Mouse (Mus musculus): ENCODE results near the gene Zmiz1. TPM values are rescaled to one million over a fixed set of nuclear protein-coding genes. Genes with fewer than 3 reads are reported as not detected.

Gene Zmiz1
- polyA plus RNA-seq, 1 experiment = 54.1 TPM

- peaks cover 81% of the 10 kb centered on the region for H3K36me3 ChIP-seq (replicated peaks; ENCODE audit: low read length)
- peak overlapping the region; percentile 79 for H3K4me3 ChIP-seq (replicated peaks)
- H3K4me1 ChIP-seq = peaks cover 90% of the 10 kb centered on the region
- peaks cover 5% of the 10 kb centered on the region for H3K27me3 ChIP-seq (replicated peaks)
- H3K9me3 ChIP-seq = no peaks in the 10 kb centered on the region
- TF ChIP-seq GATA1 (IDR thresholded peaks at IDR 0.05; ENCODE audit: borderline replicate concordance, low read length) = no peak
- no peak for TF ChIP-seq FLI1 (IDR thresholded peaks at IDR 0.05; ENCODE audit: low read length)
Measured at GRCm38 (mm10) chr14:25534918-25535582, 76.1 kb downstream of the Zmiz1 start.

- peaks cover 5% of the 10 kb centered on the region for H3K27me3 ChIP-seq (replicated peaks)
- peak overlapping the region; percentile 44 for H3K4me3 ChIP-seq (replicated peaks)
- peaks cover 86% of the 10 kb centered on the region for H3K36me3 ChIP-seq (replicated peaks; ENCODE audit: low read length)
- TF ChIP-seq FLI1 (IDR thresholded peaks at IDR 0.05; ENCODE audit: low read length) = no peak
- no peak for TF ChIP-seq GATA1 (IDR thresholded peaks at IDR 0.05; ENCODE audit: borderline replicate concordance, low read length)
- H3K4me1 ChIP-seq = peaks cover 90% of the 10 kb centered on the region
- H3K9me3 ChIP-seq = no peaks in the 10 kb centered on the region
Measured at GRCm38 (mm10) chr14:25535583-25535943, 76.6 kb downstream of the Zmiz1 start.

GRCm38 (mm10) chr14:25536476-25536875 is 77.5 kb downstream of the Zmiz1 start:
- peaks cover 5% of the 10 kb centered on the region for H3K27me3 ChIP-seq (replicated peaks)
- H3K36me3 ChIP-seq (replicated peaks; ENCODE audit: low read length) = peaks cover 88% of the 10 kb centered on the region
- TF ChIP-seq FLI1 (IDR thresholded peaks at IDR 0.05; ENCODE audit: low read length) = no peak
- TF ChIP-seq GATA1 (IDR thresholded peaks at IDR 0.05; ENCODE audit: borderline replicate concordance, low read length) = no peak
- peak overlapping the region; percentile 53 for H3K4me3 ChIP-seq (replicated peaks)
- peaks cover 90% of the 10 kb centered on the region for H3K4me1 ChIP-seq
- no peaks in the 10 kb centered on the region for H3K9me3 ChIP-seq

GRCm38 (mm10) chr14:25537351-25537750 is 78.4 kb downstream of the Zmiz1 start:
- peaks cover 88% of the 10 kb centered on the region for H3K36me3 ChIP-seq (replicated peaks; ENCODE audit: low read length)
- H3K27me3 ChIP-seq (replicated peaks) = peaks cover 3% of the 10 kb centered on the region
- H3K9me3 ChIP-seq = no peaks in the 10 kb centered on the region
- TF ChIP-seq FLI1 (IDR thresholded peaks at IDR 0.05; ENCODE audit: low read length) = no peak
- no peak for TF ChIP-seq GATA1 (IDR thresholded peaks at IDR 0.05; ENCODE audit: borderline replicate concordance, low read length)
- H3K4me3 ChIP-seq (replicated peaks) = no peak overlapping the region
- peaks cover 90% of the 10 kb centered on the region for H3K4me1 ChIP-seq

GRCm38 (mm10) chr14:25538522-25538921 is 79.5 kb downstream of the Zmiz1 start:
- H3K4me3 ChIP-seq (replicated peaks) = no peak overlapping the region
- H3K27me3 ChIP-seq (replicated peaks) = peaks cover 3% of the 10 kb centered on the region
- no peaks in the 10 kb centered on the region for H3K9me3 ChIP-seq
- peaks cover 90% of the 10 kb centered on the region for H3K4me1 ChIP-seq
- no peak for TF ChIP-seq GATA1 (IDR thresholded peaks at IDR 0.05; ENCODE audit: borderline replicate concordance, low read length)
- TF ChIP-seq FLI1 (IDR thresholded peaks at IDR 0.05; ENCODE audit: low read length) = no peak
- H3K36me3 ChIP-seq (replicated peaks; ENCODE audit: low read length) = peaks cover 89% of the 10 kb centered on the region

- H3K27me3 ChIP-seq (replicated peaks) = peaks cover 3% of the 10 kb centered on the region
- TF ChIP-seq FLI1 (IDR thresholded peaks at IDR 0.05; ENCODE audit: low read length) = no peak
- no peak for TF ChIP-seq GATA1 (IDR thresholded peaks at IDR 0.05; ENCODE audit: borderline replicate concordance, low read length)
- peaks cover 95% of the 10 kb centered on the region for H3K36me3 ChIP-seq (replicated peaks; ENCODE audit: low read length)
- H3K9me3 ChIP-seq = no peaks in the 10 kb centered on the region
- peak overlapping the region; percentile 34 for H3K4me3 ChIP-seq (replicated peaks)
- H3K4me1 ChIP-seq = peaks cover 88% of the 10 kb centered on the region
Measured at GRCm38 (mm10) chr14:25539493-25540116, 80.6 kb downstream of the Zmiz1 start.

- Histone ChIP-seq H3K27me3 (replicated peaks) (peaks cover 3% of the 10 kb centered on the region), H3K9me3 (no peaks in the 10 kb centered on the region), H3K4me1 (peaks cover 83% of the 10 kb centered on the region), H3K36me3 (replicated peaks; ENCODE audit: low read length) (peaks cover 95% of the 10 kb centered on the region), H3K4me3 (replicated peaks) (no peak overlapping the region)
- TF ChIP-seq GATA1 (IDR thresholded peaks at IDR 0.05; ENCODE audit: borderline replicate concordance, low read length) = no peak
- no peak for TF ChIP-seq FLI1 (IDR thresholded peaks at IDR 0.05; ENCODE audit: low read length)
Measured at GRCm38 (mm10) chr14:25540172-25540571, 81.2 kb downstream of the Zmiz1 start.

- Histone ChIP-seq H3K27me3 (replicated peaks) (no peaks in the 10 kb centered on the region), H3K9me3 (no peaks in the 10 kb centered on the region), H3K4me1 (peaks cover 83% of the 10 kb centered on the region), H3K4me3 (replicated peaks) (no peak overlapping the region), H3K36me3 (replicated peaks; ENCODE audit: low read length) (peaks cover 96% of the 10 kb centered on the region)
- TF ChIP-seq FLI1 (IDR thresholded peaks at IDR 0.05; ENCODE audit: low read length) (no peak), GATA1 (IDR thresholded peaks at IDR 0.05; ENCODE audit: borderline replicate concordance, low read length) (no peak)
Measured at GRCm38 (mm10) chr14:25541213-25541612, 82.2 kb downstream of the Zmiz1 start.

GRCm38 (mm10) chr14:25543098-25543497 is 84.1 kb downstream of the Zmiz1 start:
- Histone ChIP-seq H3K9me3 (no peaks in the 10 kb centered on the region), H3K4me3 (replicated peaks) (no peak overlapping the region), H3K4me1 (peaks cover 90% of the 10 kb centered on the region), H3K36me3 (replicated peaks; ENCODE audit: low read length) (peaks cover 95% of the 10 kb centered on the region), H3K27me3 (replicated peaks) (no peaks in the 10 kb centered on the region)
- TF ChIP-seq FLI1 (IDR thresholded peaks at IDR 0.05; ENCODE audit: low read length) (no peak), GATA1 (IDR thresholded peaks at IDR 0.05; ENCODE audit: borderline replicate concordance, low read length) (no peak)

GRCm38 (mm10) chr14:25543927-25544326 is 84.9 kb downstream of the Zmiz1 start:
- Histone ChIP-seq H3K9me3 (no peaks in the 10 kb centered on the region), H3K4me1 (peaks cover 93% of the 10 kb centered on the region), H3K36me3 (replicated peaks; ENCODE audit: low read length) (peaks cover 96% of the 10 kb centered on the region), H3K27me3 (replicated peaks) (no peaks in the 10 kb centered on the region), H3K4me3 (replicated peaks) (no peak overlapping the region)
- TF ChIP-seq FLI1 (IDR thresholded peaks at IDR 0.05; ENCODE audit: low read length) (no peak), GATA1 (IDR thresholded peaks at IDR 0.05; ENCODE audit: borderline replicate concordance, low read length) (no peak)
